Mouse (Mus musculus) ES-Bruce4 (cell line): ENCODE measurements around the gene Tmem267. TPM values are rescaled to one million over a fixed set of nuclear protein-coding genes. Genes with fewer than 3 reads are reported as not detected.

Experiments
- H3K27ac ChIP-seq: 2 replicates; pipeline ENCODE4 v1.5.1; 2012; ENCODE audit warnings: low read length, inconsistent platforms; ENCODE audit not compliant: insufficient read depth
- H3K27me3 ChIP-seq: 2 replicates; pipeline ENCODE4 v1.6.1; 2012; ENCODE audit warnings: mild to moderate bottlenecking, low read length, inconsistent platforms; ENCODE audit not compliant: control insufficient read depth, poor library complexity, insufficient read depth, severe bottlenecking
- H3K36me3 ChIP-seq: 2 replicates; pipeline ENCODE4 v1.6.1; 2012; ENCODE audit warnings: inconsistent platforms, mild to moderate bottlenecking, low read length, moderate library complexity; ENCODE audit not compliant: control insufficient read depth, poor library complexity, insufficient read depth, severe bottlenecking
- H3K4me1 ChIP-seq: one replicate; pipeline ENCODE4 v1.8.1; 2011; ENCODE audit warnings: low read length; ENCODE audit not compliant: control insufficient read depth, insufficient read depth
- H3K4me3 ChIP-seq: 2 replicates; pipeline ENCODE4 v1.5.1; 2011; ENCODE audit warnings: low read depth, mild to moderate bottlenecking, low read length
- H3K9ac ChIP-seq: 2 replicates; pipeline ENCODE4 v1.6.1; 2012; ENCODE audit warnings: low read depth, mild to moderate bottlenecking, inconsistent platforms; ENCODE audit not compliant: poor library complexity, severe bottlenecking
- H3K9me3 ChIP-seq: replicated peaks from 2 replicates; pipeline ENCODE4 v1.6.1; 2012; ENCODE audit warnings: mild to moderate bottlenecking, low read length, inconsistent platforms; ENCODE audit not compliant: control insufficient read depth, poor library complexity, insufficient read depth, severe bottlenecking
- CTCF ChIP-seq: IDR thresholded peaks from one replicate; pipeline ENCODE4 v1.8.1; 2011; ENCODE audit warnings: low read depth, low read length
- EP300 ChIP-seq: IDR thresholded peaks from 2 replicates; pipeline ENCODE4 v1.6.1; 2011; ENCODE audit warnings: low read depth, low read length; ENCODE audit not compliant: insufficient read depth
- POLR2A ChIP-seq: IDR thresholded peaks from one replicate; pipeline ENCODE4 v1.8.1; 2011; ENCODE audit warnings: low read length; ENCODE audit not compliant: insufficient read depth
- polyA plus RNA-seq: library from polyadenylated mRNA; stranded (reverse); fragments of >200 nt; gene quantifications from 2 replicates; pipeline ENCODE4 v1.2.4, GENCODE M21; 2011; ENCODE audit warnings: low read depth; ENCODE audit not compliant: missing spikeins, insufficient read depth, insufficient read length

Gene Tmem267
- polyA plus RNA-seq = 14.7 and 16.6 TPM in 2 replicates

DNA sequence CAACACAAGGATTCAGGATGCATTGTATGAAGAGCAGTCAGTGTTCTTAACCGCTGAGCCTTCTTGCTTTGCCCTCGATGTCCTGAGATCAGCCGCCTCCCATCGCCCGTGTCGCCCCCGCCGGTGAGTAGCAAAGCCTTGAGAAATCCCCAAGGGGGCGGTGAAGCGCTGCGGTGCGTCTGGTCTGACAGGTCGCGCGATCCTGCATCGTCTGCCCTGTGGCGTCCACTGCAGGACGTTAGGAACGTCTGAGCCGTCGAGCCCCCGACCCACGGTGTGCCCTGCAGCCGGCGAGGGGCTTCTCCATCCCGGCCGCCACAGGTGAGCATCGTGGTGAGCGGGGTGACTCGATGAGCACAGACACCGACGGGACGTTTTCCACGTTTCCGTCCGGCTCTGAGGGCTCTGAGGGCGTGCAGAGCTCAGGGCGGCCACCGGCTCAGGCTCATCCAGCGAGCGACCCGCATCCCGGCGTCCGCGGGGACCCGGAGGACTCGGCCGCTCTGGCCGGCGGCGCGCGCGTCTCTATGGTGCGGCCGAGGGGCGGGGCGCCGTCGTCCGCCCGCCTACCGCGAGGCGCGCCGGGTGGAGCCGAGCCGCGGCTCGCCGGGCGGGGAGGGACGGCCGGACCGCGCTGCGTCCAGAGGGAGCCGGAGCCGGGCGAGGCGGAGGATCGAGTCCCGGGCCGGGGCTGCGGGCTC lies at the start of gene Tmem267, which contains the start of gene 3110070M22Rik:
Tmem267 (plus strand) TSS at position 160 of the 701 bp plus-strand sequence.
3110070M22Rik (minus strand) TSS at position 504 of the 701 bp plus-strand sequence.
- TF ChIP-seq EP300 = no peak
- peak; percentile 36 for TF ChIP-seq CTCF
- TF ChIP-seq POLR2A = no peak
- peaks cover 17% of the 10 kb centered on the region for H3K9me3 ChIP-seq
- peak within 1 kb of the TSS; percentile 28 for H3K27ac ChIP-seq
- H3K36me3 ChIP-seq = peaks cover 4% of the 10 kb centered on the region
- H3K27me3 ChIP-seq = no peaks in the 10 kb centered on the region
- H3K9ac ChIP-seq = no peak within 1 kb of the TSS
- peak within 1 kb of the TSS; percentile 69 for H3K4me3 ChIP-seq
- H3K4me1 ChIP-seq = no peaks in the 10 kb centered on the region

DNA sequence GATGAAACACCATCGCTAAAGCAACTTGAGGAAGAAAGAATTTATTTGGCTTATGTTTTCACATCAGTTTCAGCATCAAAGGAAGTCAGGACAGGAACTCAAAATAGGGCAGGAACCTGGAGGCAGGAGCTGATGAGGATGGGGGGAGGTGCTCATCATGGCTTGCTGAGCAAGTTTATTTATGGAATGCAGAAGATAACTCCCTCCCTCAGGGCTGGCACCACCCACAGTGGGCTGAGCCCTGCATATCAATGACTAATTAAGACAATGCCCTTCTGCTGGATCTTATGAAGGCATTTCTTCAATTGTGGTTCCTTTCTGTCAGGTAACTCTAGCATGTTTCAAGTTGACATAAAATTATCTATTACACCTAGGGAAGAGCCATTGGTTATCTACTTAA lies 45.6 kb upstream of the Tmem267 start:
- no peaks in the 10 kb centered on the region for H3K9me3 ChIP-seq
- no peak for TF ChIP-seq CTCF
- TF ChIP-seq POLR2A = no peak
- TF ChIP-seq EP300 = no peak
- H3K9ac ChIP-seq = no peak overlapping the region
- no peaks in the 10 kb centered on the region for H3K4me1 ChIP-seq
- H3K27ac ChIP-seq = no peak overlapping the region
- peaks cover 31% of the 10 kb centered on the region for H3K36me3 ChIP-seq
- no peaks in the 10 kb centered on the region for H3K27me3 ChIP-seq
- H3K4me3 ChIP-seq = no peak overlapping the region

DNA sequence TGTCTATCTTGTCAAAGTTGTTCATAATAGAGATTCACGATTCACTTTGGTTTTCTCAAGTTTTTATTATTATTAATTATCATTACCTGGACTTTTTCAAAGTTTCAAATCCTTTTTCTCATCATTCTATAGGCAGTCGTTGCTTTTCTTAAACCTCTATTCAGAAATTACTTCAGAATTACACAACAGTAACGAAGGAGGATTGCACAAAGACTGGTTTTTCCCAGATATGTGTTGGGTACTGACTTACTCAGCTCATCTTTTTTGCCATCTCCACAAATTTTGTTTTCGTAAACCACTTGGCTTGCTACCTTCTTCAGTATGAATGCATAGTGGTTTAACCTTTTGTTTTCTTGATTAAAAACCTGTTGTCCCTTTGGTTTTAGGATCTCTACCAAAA lies 34.3 kb upstream of the Tmem267 start:
- Histone ChIP-seq H3K9ac (no peak overlapping the region), H3K4me3 (no peak overlapping the region), H3K4me1 (no peaks in the 10 kb centered on the region), H3K9me3 (peaks cover 10% of the 10 kb centered on the region; the same call in 1 of the 2 replicates), H3K27ac (no peak overlapping the region), H3K36me3 (peaks cover 26% of the 10 kb centered on the region), H3K27me3 (no peaks in the 10 kb centered on the region)
- no peak for TF ChIP-seq EP300
- TF ChIP-seq CTCF = no peak

DNA sequence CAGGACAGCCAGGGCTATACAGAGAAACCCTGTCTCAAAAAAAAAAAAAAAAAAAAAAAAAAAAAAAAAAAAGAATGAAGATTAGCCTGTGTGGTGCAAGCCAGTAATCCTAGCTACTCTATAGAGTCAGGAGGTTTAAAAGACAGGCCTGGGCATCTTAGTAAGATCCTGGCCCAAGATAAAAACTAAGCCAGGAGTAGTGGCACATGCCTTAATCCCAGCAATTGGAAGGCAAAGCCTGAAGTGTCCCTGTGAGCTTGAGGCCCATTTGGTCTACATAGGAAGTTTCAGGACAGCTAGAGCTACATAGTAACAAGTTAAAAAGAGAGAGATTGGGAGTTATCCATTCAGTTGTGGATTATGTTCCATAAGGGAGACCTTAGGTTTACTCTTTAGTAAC lies 32.8 kb upstream of the Tmem267 start:
- peaks cover 24% of the 10 kb centered on the region for H3K36me3 ChIP-seq
- TF ChIP-seq EP300 (no peak), CTCF (no peak), POLR2A (no peak)
- H3K9me3 ChIP-seq = peaks cover 9% of the 10 kb centered on the region; the same call in 1 of the 2 replicates

DNA sequence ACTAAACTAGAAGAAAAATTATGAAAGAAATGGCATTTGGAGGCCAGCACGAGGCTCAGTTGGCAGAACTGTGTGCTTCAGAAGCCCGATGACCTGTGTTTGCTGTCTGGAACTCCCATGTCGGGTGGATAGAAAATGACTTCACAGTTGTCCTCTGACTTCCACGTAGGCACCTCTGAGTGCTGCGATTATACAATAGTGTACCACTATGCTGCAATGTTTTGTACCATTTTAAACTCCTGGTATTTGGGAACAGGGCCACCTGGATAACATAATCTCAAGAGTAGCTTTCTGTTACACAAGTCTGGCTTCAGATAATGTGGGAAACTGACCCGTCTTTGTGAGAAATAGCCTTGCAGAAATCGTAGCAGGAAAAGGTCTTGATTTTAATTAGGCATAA lies 31.5 kb upstream of the Tmem267 start:
- Histone ChIP-seq H3K4me1 (no peaks in the 10 kb centered on the region), H3K36me3 (peaks cover 15% of the 10 kb centered on the region), H3K27ac (no peak overlapping the region), H3K4me3 (no peak overlapping the region), H3K27me3 (no peaks in the 10 kb centered on the region), H3K9me3 (no peaks in the 10 kb centered on the region), H3K9ac (no peak overlapping the region)
- TF ChIP-seq CTCF (no peak), POLR2A (no peak), EP300 (no peak)

More for the DNA sequence above, 32.8 kb upstream of the Tmem267 start:
- H3K9ac ChIP-seq = no peak overlapping the region
- no peaks in the 10 kb centered on the region for H3K27me3 ChIP-seq
- H3K4me3 ChIP-seq = no peak overlapping the region
- H3K4me1 ChIP-seq = no peaks in the 10 kb centered on the region
- no peak overlapping the region for H3K27ac ChIP-seq

- TF ChIP-seq POLR2A (no peak), CTCF (no peak), EP300 (no peak)
- Histone ChIP-seq H3K4me1 (no peaks in the 10 kb centered on the region), H3K36me3 (peaks cover 14% of the 10 kb centered on the region), H3K4me3 (peak overlapping the region; percentile 87), H3K27ac (peak overlapping the region; percentile 38), H3K27me3 (no peaks in the 10 kb centered on the region), H3K9me3 (no peaks in the 10 kb centered on the region), H3K9ac (peak overlapping the region; percentile 82)
Measured at GRCm38 (mm10) chr13:119461900-119462595, 25.8 kb upstream of the Tmem267 start.
